Mouse (Mus musculus) layer of hippocampus, postnatal 25 days (tissue): ENCODE measurements at regions not wholly inside any gene's neighbourhood (a gene's known extent, or its start where the extent isn't known, plus 50 kb on each side); places are given as distances from the start of the nearest gene placed in this dataset.
A peak's percentile ranks its signal among the peaks of the same experiment; 100 is the strongest.

Experiments
- DNase-seq, 2 experiments: peaks; one replicate each; pipeline ENCODE4 v3.0.0; 2022; ENCODE audit warnings: mixed read lengths in 2 of 2, low spot score in 1 of 2; ENCODE audit errors: extremely low spot score in 1 of 2

GRCm38 (mm10) chr17:7467638-7468037, 82.4 kb upstream of the Unc93a2 start:
- DNase-seq: no peak

GRCm38 (mm10) chr17:7464901-7465300, 79.6 kb upstream of the Unc93a2 start:
- no peak for DNase-seq

- DNase-seq: no peak
Observed at GRCm38 (mm10) chr17:7461164-7461563, 75.9 kb upstream of the Unc93a2 start.

GRCm38 (mm10) chr17:7456939-7457338, 71.7 kb upstream of the Unc93a2 start:
- DNase-seq: no peak

GRCm38 (mm10) chr17:7443822-7444221, 58.6 kb upstream of the Unc93a2 start:
- DNase-seq: peak; percentile 40 to 88

- DNase-seq: no peak
Observed at GRCm38 (mm10) chr17:7435075-7435474, 49.8 kb upstream of the Unc93a2 start.
